Mouse (Mus musculus) liver, embryonic 12.5 days (tissue): Measurements from ENCODE around the gene Hivep3. TPM values are rescaled to one million over a fixed set of nuclear protein-coding genes. Genes with fewer than 3 reads are reported as not detected.

ENCODE experiments used
- ATAC-seq: fragments of 200-750 bp; cut with Nextera tagmentation; 2 replicates; pipeline ENCODE4 v1.8.0; 2017; ENCODE audit warnings: moderate number of reproducible peaks, mild to moderate bottlenecking, moderate library complexity
- H3K27ac ChIP-seq: fragments of 300-500 bp; sonication (generic); 2 replicates; pipeline ENCODE4 v1.5.1; 2016; ENCODE audit warnings: mild to moderate bottlenecking
- H3K27me3 ChIP-seq: fragments of 300-500 bp; sonication (generic); replicated peaks from 2 replicates; pipeline ENCODE4 v1.6.1; 2016; ENCODE audit warnings: mild to moderate bottlenecking, moderate library complexity
- H3K36me3 ChIP-seq: fragments of 300-500 bp; sonication (generic); 2 replicates; pipeline ENCODE4 v1.6.1; 2016; ENCODE audit warnings: mild to moderate bottlenecking, moderate library complexity
- H3K4me1 ChIP-seq: fragments of 300-500 bp; sonication (generic); 2 replicates; pipeline ENCODE4 v1.6.1; 2016
- H3K4me2 ChIP-seq: fragments of 300-500 bp; sonication (generic); 2 replicates; pipeline ENCODE4 v1.6.1; 2016; ENCODE audit warnings: mild to moderate bottlenecking, moderate library complexity
- H3K4me3 ChIP-seq: fragments of 300-500 bp; sonication (generic); 2 replicates; pipeline ENCODE4 v1.5.1; 2016; ENCODE audit warnings: mild to moderate bottlenecking, moderate library complexity
- H3K9ac ChIP-seq: fragments of 300-500 bp; sonication (generic); 2 replicates; pipeline ENCODE4 v1.6.1; 2016; ENCODE audit warnings: mild to moderate bottlenecking, moderate library complexity
- H3K9me3 ChIP-seq: fragments of 300-500 bp; sonication (generic); replicated peaks from 2 replicates; pipeline ENCODE4 v1.6.1; 2016; ENCODE audit warnings: mild to moderate bottlenecking, moderate library complexity
- WGBS: fragments of 180-500 bp; shearing (Covaris S2); methylation state at CpG from one replicate; pipeline ENCODE4 v1.1.7; 2016; ENCODE audit not compliant: insufficient replicate concordance; 5-methylcytosine and 5-hydroxymethylcytosine counted together
- polyA plus RNA-seq: library from polyadenylated mRNA; unstranded; fragments of >200 nt; fragmentation: Nextera tagmentation; extraction: Ambion mirVana; gene quantifications from 2 replicates; pipeline ENCODE4 v1.2.1, GENCODE M21; 2016

Hivep3 gene
- polyA plus RNA-seq, 1 experiment from 2014 or later = 2.9 TPM

DNA sequence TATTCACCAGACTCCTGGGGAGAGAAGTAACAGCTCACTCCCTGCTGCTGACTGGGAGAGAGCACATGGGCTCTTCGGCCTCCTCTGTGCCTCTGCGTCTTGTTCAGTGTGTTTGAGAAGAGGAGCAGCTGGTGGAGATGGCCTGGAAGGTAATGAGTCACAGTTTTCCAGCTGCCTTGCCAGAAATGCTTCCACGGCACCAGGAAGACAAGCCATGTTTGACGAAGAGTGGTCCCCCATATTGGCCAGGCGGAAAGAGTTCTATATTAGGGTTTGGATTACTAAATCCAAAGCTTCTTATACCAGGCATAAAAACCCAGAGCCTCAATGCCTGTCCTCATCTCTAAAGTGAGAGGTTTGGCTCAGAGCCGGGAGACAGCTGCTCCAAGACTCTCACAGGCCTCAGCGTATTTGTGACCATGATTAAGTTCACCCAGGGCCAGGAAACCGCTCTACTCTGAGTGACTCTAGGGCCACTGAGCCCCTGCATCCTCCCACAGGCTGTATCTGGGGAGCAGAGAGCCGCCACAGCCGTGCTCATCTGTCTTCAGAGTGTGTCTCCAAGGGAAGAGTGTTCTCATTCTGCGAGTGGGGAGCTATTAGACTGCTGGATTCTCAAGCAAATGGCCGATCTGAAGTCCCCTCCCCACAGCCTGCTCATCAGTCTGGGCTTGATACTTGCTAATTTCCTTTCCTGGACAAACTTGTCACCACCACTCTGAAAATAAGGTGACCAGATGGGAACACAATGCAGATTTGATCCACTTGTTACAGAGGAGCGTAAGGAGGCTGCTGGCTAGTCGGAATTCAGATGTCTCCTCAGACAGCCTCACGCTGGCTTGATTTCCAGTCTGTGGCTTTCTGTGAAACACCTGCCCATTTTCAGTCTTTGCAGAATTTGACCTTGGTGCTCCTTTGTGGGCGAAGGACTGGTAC, 168.2 kb downstream of the Hivep3 start:
- Histone ChIP-seq H3K4me1 (no peaks in the 10 kb centered on the region), H3K27me3 (0 out of 2 replicates have a peak, but pooled peaks cover 16% of the 10 kb centered on the region), H3K9me3 (no peaks in the 10 kb centered on the region), H3K4me2 (no peak overlapping the region), H3K36me3 (no peaks in the 10 kb centered on the region), H3K27ac (no peak overlapping the region), H3K4me3 (no peak overlapping the region), H3K9ac (no peak overlapping the region)
- ATAC-seq = no peak
- 64% methylated on average over 16 of the region's 16 CpGs for whole genome bisulfite sequencing

DNA sequence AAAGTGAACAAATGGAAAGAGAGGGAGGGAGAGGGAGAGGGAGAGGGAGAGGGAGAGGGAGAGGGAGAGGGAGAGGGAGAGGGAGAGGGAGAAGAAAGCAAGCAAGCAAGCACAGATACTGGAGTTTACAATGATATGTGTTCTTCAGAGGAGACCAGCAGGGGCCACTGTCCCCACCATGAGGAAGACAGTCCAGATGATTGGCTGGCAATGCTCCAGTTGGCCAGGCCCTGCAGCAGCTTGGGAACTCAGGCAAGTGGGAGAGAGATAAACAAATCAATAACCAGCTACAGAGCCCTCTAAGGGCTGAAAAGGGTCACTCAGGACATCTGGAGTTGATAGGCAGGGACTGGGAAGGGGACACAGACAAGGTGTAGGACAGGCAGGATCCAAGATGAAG, 169.7 kb downstream of the Hivep3 start:
- Histone ChIP-seq H3K36me3 (no peaks in the 10 kb centered on the region), H3K27ac (no peak overlapping the region), H3K4me2 (no peak overlapping the region), H3K9ac (no peak overlapping the region), H3K27me3 (0 out of 2 replicates have a peak, but pooled peaks cover 11% of the 10 kb centered on the region), H3K4me3 (no peak overlapping the region), H3K4me1 (no peaks in the 10 kb centered on the region), H3K9me3 (no peaks in the 10 kb centered on the region)
- ATAC-seq = no peak

DNA sequence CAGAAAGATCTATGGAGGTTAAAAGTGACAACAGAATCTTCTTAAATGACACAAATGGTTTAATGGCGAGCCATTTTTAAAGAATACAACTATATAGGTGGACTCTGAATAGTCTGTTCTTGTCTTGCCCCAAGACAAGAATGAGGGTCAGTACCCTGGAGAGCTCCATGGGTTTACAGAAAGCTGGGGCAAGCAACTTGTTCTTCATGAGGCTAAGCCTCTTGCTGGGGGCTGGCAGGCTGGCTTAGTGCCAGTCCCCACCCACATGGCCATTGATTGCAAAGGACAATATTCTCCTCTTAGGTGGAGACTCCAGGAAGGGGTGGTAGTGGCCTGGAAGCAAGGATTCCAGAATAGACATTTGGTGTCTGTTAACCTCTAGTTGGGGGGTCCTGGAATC, 170.2 kb downstream of the Hivep3 start:
- 0 out of 2 replicates have a peak, but pooled peaks cover 11% of the 10 kb centered on the region for H3K27me3 ChIP-seq
- no peaks in the 10 kb centered on the region for H3K4me1 ChIP-seq
- ATAC-seq = no peak
- no peak overlapping the region for H3K4me2 ChIP-seq
- H3K9me3 ChIP-seq = no peaks in the 10 kb centered on the region
- 21% methylated on average over 1 of the region's 1 CpGs for WGBS
- H3K36me3 ChIP-seq = no peaks in the 10 kb centered on the region
- H3K4me3 ChIP-seq = no peak overlapping the region
- H3K27ac ChIP-seq = no peak overlapping the region
- no peak overlapping the region for H3K9ac ChIP-seq

DNA sequence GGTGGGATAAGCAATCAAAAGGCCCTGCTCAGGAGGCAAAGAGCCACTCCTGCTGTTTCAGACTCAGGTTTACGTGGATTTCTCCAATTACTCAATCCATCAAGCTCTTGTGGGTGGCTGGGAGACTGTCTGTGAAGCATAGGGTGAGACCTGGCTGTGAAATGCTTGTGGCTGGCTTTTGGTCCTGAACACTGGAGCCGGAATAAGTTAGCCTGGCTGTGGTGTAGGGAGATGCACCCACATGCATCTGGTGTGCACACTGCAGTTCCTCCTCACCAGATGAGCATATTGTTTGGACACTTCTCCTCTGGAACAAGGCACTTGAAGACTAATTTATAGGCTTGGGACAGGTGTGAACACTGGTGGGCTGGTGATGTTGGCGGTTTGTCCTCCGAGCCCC, 170.7 kb downstream of the Hivep3 start:
- Histone ChIP-seq H3K9ac (no peak overlapping the region), H3K36me3 (no peaks in the 10 kb centered on the region), H3K27ac (no peak overlapping the region), H3K4me2 (no peak overlapping the region), H3K27me3 (peaks cover 11% of the 10 kb centered on the region; the same call in 1 of the 2 replicates), H3K4me3 (no peak overlapping the region), H3K9me3 (no peaks in the 10 kb centered on the region), H3K4me1 (no peaks in the 10 kb centered on the region)
- no peak for ATAC-seq
- 68% methylated on average over 4 of the region's 4 CpGs for WGBS

DNA sequence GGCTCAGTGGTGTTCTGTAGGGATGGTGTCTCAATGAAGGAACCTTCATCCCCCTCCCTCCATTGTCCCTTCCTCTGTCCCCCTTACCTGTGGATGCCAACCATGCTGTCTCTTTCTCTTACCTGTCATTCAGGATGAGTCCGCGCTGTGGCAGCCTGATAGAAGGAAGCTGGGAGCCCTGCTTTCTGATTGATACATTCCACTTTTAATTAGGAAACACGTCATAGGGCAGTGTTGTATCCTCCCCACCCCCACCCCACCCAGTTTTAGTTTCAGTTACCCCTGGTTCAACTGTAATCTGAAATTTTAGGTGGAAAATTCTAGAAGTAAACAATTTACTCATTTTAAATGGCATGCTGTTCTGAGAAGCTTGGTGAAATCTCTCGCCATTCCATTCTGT, 173.5 kb downstream of the Hivep3 start:
- H3K27ac ChIP-seq = no peak overlapping the region
- no peak for ATAC-seq
- H3K9ac ChIP-seq = no peak overlapping the region
- H3K4me2 ChIP-seq = no peak overlapping the region
- 65% methylated on average over 4 of the region's 4 CpGs for WGBS
- H3K4me3 ChIP-seq = no peak overlapping the region
- no peaks in the 10 kb centered on the region for H3K9me3 ChIP-seq
- H3K27me3 ChIP-seq = peaks cover 3% of the 10 kb centered on the region
- H3K36me3 ChIP-seq = no peaks in the 10 kb centered on the region
- H3K4me1 ChIP-seq = no peaks in the 10 kb centered on the region

DNA sequence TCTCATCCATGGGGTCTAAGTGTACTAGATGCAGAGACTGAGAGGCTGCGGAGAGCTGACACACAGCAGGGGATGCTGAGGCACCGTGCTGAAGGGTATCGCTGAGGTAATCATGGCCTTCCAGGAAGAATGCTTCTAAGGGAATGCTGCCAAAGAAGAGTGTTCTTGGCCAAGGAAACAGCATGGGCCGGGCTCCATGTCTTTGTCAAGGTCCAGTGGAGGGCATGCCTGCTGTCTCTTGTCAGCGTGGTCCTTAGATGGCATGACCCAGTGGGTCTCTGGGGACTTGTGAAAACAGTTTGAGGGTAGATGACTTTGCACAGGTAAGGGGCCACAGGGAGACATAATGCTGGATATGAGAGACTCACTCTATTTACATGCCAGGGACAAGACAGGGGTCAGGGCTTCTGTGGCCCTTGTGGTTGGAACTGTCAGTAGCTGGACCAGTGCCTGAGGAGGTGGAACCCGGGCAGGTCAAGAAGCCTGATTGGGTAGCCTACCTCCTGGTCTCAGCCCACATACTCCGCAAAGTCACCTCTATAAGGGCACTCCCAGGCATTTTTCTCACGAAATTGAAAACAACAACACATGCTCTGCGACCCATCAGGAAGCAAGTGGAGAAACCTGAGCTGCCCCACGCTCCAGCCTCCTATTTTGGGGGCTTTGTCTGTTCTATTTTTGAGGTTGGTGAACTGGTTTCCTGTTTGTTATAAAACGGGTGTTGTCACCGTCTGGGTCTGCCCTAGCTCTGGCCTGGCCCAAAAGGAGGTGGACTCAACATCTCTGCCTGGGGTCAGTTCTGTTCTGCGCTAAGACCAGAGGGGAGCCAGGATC, 177.7 kb downstream of the Hivep3 start:
- H3K4me2 ChIP-seq = no peak overlapping the region
- no peak overlapping the region for H3K4me3 ChIP-seq
- H3K9ac ChIP-seq = no peak overlapping the region
- no peak overlapping the region for H3K27ac ChIP-seq
- no peaks in the 10 kb centered on the region for H3K9me3 ChIP-seq
- no peaks in the 10 kb centered on the region for H3K36me3 ChIP-seq
- H3K27me3 ChIP-seq = peaks cover 9% of the 10 kb centered on the region
- H3K4me1 ChIP-seq = no peaks in the 10 kb centered on the region
- 40% methylated on average over 13 of the region's 13 CpGs for WGBS
- ATAC-seq = no peak

DNA sequence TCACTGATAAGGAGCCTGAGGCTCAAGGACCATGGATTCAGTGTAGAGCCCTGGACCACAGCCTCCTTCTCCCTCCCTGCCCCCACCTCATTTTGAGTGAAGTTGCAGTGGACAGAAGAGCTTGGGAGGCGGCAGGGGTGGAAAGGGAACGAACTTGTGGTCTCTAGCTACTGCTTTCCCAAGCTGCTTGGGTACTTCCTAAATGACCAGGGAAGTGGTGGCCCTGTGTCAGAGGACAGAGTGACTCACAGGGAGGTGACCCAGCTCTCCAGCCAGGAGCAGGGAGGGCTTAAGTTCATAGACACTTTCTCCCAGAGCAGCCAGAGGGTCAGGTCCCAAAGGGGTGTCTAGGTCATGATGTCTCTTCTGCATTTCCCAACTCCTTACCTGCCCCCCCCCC, 178.6 kb downstream of the Hivep3 start:
- Histone ChIP-seq H3K36me3 (no peaks in the 10 kb centered on the region), H3K9me3 (no peaks in the 10 kb centered on the region), H3K4me2 (no peak overlapping the region), H3K27ac (no peak overlapping the region), H3K9ac (no peak overlapping the region), H3K4me1 (no peaks in the 10 kb centered on the region), H3K27me3 (peaks cover 9% of the 10 kb centered on the region), H3K4me3 (no peak overlapping the region)
- 31% methylated on average over 2 of the region's 2 CpGs for WGBS
- ATAC-seq = no peak

DNA sequence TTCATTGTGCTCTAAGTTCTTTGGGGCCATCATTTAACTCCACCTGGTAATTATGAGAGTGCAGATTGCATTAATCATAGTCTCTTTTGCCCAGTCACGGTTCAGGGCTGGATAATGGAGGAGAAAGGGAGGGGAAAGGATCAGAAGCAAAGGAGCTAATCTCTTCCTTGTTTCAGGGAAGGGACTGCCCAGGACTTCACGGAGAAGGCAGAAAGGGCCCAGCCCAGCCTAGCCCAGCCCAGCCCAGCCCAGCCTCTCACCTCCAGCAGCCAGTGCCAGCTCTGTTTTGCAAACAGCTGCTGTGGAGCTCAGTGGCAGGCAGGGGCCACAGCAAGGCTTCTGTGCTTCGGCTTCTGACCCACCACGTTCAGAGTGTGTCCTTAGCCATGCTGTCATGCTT, 180.6 kb downstream of the Hivep3 start:
- Histone ChIP-seq H3K4me3 (no peak overlapping the region), H3K27ac (no peak overlapping the region), H3K27me3 (peaks cover 9% of the 10 kb centered on the region), H3K4me1 (no peaks in the 10 kb centered on the region), H3K9ac (no peak overlapping the region), H3K4me2 (no peak overlapping the region), H3K36me3 (no peaks in the 10 kb centered on the region), H3K9me3 (no peaks in the 10 kb centered on the region)
- 39% methylated on average over 4 of the region's 4 CpGs for WGBS
- no peak for ATAC-seq

DNA sequence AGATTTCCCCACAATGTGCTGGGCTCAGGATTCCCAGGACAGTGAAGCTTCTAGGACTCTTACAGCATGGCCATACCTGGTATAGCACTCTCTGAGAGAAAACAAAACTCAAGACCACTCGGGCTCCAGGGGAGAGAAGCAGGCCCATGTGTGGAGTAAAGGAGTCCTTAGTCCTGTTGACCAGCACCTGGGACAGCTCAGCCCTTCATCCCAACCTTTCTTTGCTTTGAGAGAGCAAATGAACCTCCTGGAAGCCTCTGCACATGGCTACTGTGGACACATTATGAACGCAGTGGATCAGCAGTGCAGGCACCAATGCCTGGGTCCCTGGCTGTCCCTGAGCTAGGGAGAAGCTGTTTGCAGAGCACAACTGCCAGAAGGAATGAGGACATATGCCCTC, 181.5 kb downstream of the Hivep3 start:
- ATAC-seq = no peak
- no peaks in the 10 kb centered on the region for H3K4me1 ChIP-seq
- H3K27me3 ChIP-seq = peaks cover 9% of the 10 kb centered on the region
- H3K4me3 ChIP-seq = no peak overlapping the region
- H3K9ac ChIP-seq = no peak overlapping the region
- no peaks in the 10 kb centered on the region for H3K36me3 ChIP-seq
- no peak overlapping the region for H3K27ac ChIP-seq
- 63% methylated on average over 2 of the region's 2 CpGs for WGBS
- no peak overlapping the region for H3K4me2 ChIP-seq
- no peaks in the 10 kb centered on the region for H3K9me3 ChIP-seq

DNA sequence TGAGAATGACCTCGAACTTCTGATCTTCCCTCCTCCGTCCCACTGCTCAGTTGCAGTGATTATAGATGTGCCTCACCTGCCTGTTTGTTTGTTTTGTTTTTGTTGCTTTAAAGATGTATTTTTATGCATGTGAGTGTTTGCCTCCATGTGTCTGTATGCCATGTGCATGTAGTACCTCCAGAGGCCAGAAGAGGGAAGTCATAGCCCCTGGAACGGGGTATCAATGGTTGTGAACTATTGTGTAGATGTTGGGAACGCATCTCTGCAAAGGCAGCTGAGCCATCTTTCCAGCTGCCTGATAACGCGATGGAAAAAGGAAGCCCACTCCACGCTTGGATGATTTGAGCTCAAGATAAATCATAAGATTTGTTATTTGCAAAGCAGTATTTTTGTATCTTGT, 183.9 kb downstream of the Hivep3 start:
- Histone ChIP-seq H3K9me3 (no peaks in the 10 kb centered on the region), H3K36me3 (no peaks in the 10 kb centered on the region), H3K27me3 (peaks cover 8% of the 10 kb centered on the region), H3K4me1 (no peaks in the 10 kb centered on the region), H3K27ac (no peak overlapping the region), H3K9ac (no peak overlapping the region), H3K4me3 (no peak overlapping the region), H3K4me2 (no peak overlapping the region)
- no peak for ATAC-seq
- 55% methylated on average over 7 of the region's 7 CpGs for WGBS

DNA sequence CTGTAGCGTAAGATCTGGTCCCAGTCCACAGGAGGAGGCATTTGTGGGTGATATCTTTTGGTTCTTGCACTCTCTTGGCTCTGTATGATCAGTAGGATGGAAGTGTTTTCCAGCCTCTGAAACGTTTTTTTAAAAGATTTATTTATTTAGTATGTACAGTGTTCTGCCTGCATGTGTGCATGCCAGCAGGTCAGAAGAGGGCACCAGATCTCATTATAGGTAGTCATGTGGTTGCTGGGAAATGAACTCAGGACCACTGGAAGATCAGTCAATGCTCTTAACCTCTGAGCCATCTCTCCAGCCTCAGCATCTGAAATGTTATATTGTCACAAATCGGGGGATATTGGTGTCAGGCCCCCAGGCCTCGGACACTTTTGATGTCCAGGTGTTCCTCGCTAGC, 185.8 kb downstream of the Hivep3 start:
- H3K9me3 ChIP-seq = 0 out of 2 replicates have a peak, but pooled peaks cover 5% of the 10 kb centered on the region
- H3K4me3 ChIP-seq = no peak overlapping the region
- ATAC-seq = no peak
- no peaks in the 10 kb centered on the region for H3K4me1 ChIP-seq
- H3K27ac ChIP-seq = no peak overlapping the region
- H3K27me3 ChIP-seq = no peaks in the 10 kb centered on the region
- H3K36me3 ChIP-seq = no peaks in the 10 kb centered on the region
- H3K4me2 ChIP-seq = no peak overlapping the region
- WGBS = 53% methylated on average over 5 of the region's 5 CpGs
- no peak overlapping the region for H3K9ac ChIP-seq

DNA sequence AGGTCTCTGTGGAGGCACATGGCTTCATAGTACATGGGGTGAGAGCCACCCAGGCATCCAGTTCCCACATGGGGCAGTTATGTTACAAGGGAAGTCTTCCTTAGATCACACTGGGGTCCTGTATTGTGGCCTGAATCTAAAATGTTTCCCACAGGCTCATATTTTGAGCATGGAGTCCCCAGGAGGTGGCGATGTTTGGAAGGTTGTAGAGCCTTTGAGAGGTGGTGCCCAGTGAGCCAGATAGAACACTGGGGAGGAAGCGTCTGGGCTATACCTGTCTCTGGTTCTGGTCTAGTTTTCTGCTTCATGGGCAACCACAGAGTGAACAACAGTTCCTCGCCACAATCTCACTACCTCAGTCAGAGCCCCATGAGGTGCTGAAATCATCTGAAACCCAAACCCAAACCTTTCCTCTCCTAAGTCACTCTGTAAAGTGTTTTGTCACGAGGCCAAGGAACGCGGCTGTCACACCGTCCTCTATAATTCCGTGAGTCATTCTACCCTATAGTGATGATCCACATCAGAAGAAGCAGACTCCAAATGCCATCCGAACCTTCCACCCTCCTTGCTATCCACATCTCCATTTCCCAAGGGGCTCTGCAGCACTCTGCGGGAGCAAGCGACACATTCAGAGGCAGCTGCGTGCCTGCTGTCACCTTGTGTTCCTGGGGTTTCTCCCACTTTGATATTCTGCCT, 187.6 kb downstream of the Hivep3 start:
- H3K27me3 ChIP-seq = no peaks in the 10 kb centered on the region
- no peak for ATAC-seq
- H3K4me1 ChIP-seq = no peaks in the 10 kb centered on the region
- 0 out of 2 replicates have a peak, but pooled peaks cover 5% of the 10 kb centered on the region for H3K9me3 ChIP-seq
- no peak overlapping the region for H3K27ac ChIP-seq
- no peaks in the 10 kb centered on the region for H3K36me3 ChIP-seq
- no peak overlapping the region for H3K4me2 ChIP-seq
- WGBS = 73% methylated on average over 12 of the region's 12 CpGs
- H3K9ac ChIP-seq = no peak overlapping the region
- H3K4me3 ChIP-seq = no peak overlapping the region
